Mouse (Mus musculus): ENCODE data around the gene Gpc6. TPM values are rescaled to one million over a fixed set of nuclear protein-coding genes. Genes with fewer than 3 reads are reported as not detected.

Gene Gpc6
- total RNA-seq, 4 experiments from 2014 or later: 12.2 to 13.8 (median 13.0) TPM

Small RNA genes within 50 kb of the gene (microRNA-seq; reads per million reads assigned to microRNA genes)
- 0 reads per million in 2 experiments for gene Mir6239

Data from adrenal gland, adult 8-10 months (tissue).